Mouse (Mus musculus) CH12.LX (cell line): ENCODE data around the gene Pqlc2. TPM values are rescaled to one million over a fixed set of nuclear protein-coding genes. Genes with fewer than 3 reads are reported as not detected.

Source experiments
- DNase-seq: peaks from one replicate; pipeline ENCODE4 v3.0.0-alpha.2; 2013; ENCODE audit errors: extremely low read depth
- H3K27ac ChIP-seq: 2 replicates; pipeline ENCODE4 v1.5.1; 2012; ENCODE audit warnings: low read depth, mild to moderate bottlenecking, control low read depth, moderate library complexity; ENCODE audit not compliant: insufficient read depth
- H3K27me3 ChIP-seq: replicated peaks from 2 replicates; pipeline ENCODE3; 2012; ENCODE audit warnings: inconsistent platforms
- H3K36me3 ChIP-seq, 2 experiments: replicated peaks in 1 of 2; 2 replicates each; pipeline versions ENCODE3 to v1.6.1; 2012; ENCODE audit warnings: inconsistent platforms in 1 of 2, low read length in 1 of 2, mild to moderate bottlenecking in 1 of 2, mixed read lengths in 1 of 2, moderate library complexity in 1 of 2; ENCODE audit not compliant: control insufficient read depth in 1 of 2, insufficient read depth in 1 of 2
- H3K4me1 ChIP-seq, 2 experiments: 2 replicates each; pipeline ENCODE4 v1.6.1; 2012; ENCODE audit warnings: inconsistent platforms in 1 of 2, moderate library complexity in 1 of 2; ENCODE audit not compliant: insufficient read depth in 2 of 2, control insufficient read depth in 1 of 2
- H3K4me2 ChIP-seq: 2 replicates; pipeline ENCODE4 v1.6.1; 2012; ENCODE audit warnings: low read depth, mild to moderate bottlenecking, control low read depth; ENCODE audit not compliant: poor library complexity, insufficient read depth, severe bottlenecking
- H3K4me3 ChIP-seq, 3 experiments: fragments of 150-350 bp in 1 of 3; sonication (generic) in 1 of 3; replicated peaks in 1 of 3; 2 replicates each; pipeline versions ENCODE3 to v1.5.1; 2011 to 2012; ENCODE audit warnings: low read depth in 2 of 3, low read length in 2 of 3, mild to moderate bottlenecking in 2 of 3, moderate library complexity in 2 of 3, control low read depth in 1 of 3, improper control_type of control experiment in 1 of 3, inconsistent platforms in 1 of 3, mixed read lengths in 1 of 3; ENCODE audit not compliant: poor library complexity in 1 of 3
- H3K79me2 ChIP-seq: replicated peaks from 2 replicates; pipeline ENCODE4 v1.6.1; 2012; ENCODE audit warnings: mild to moderate bottlenecking, moderate library complexity; ENCODE audit not compliant: control insufficient read depth, poor library complexity, insufficient read depth, severe bottlenecking; ENCODE audit errors: extremely low read depth
- H3K9ac ChIP-seq: 2 replicates; pipeline ENCODE4 v1.6.1; 2012; ENCODE audit warnings: low read depth, mild to moderate bottlenecking, control low read depth, moderate library complexity; ENCODE audit not compliant: insufficient read depth
- H3K9me3 ChIP-seq: replicated peaks from 2 replicates; pipeline ENCODE3; 2012; ENCODE audit warnings: low read length, inconsistent platforms, mixed read lengths
- CHD1 ChIP-seq: IDR thresholded peaks from 2 replicates; pipeline ENCODE4 v1.6.1; 2012; ENCODE audit warnings: low read depth, low read length, improper control_type of control experiment, inconsistent platforms
- CHD2 ChIP-seq: IDR thresholded peaks from 2 replicates; pipeline ENCODE4 v1.6.1; 2011; ENCODE audit warnings: low read length, improper control_type of control experiment
- ELF1 ChIP-seq: IDR thresholded peaks from 2 replicates; pipeline ENCODE4 v1.6.1; 2014; ENCODE audit warnings: low read depth, mild to moderate bottlenecking, inconsistent platforms, low read length, improper control_type of control experiment
- JUND ChIP-seq: conservative IDR thresholded peaks from 2 replicates; pipeline ENCODE4 v1.6.1; 2011; ENCODE audit warnings: low read depth, low read length, improper control_type of control experiment
- KAT2A ChIP-seq: IDR thresholded peaks from 2 replicates; pipeline ENCODE4 v1.6.1; 2012; ENCODE audit warnings: low read length, improper control_type of control experiment, inconsistent platforms; ENCODE audit not compliant: insufficient replicate concordance
- MAZ ChIP-seq: IDR thresholded peaks from 2 replicates; pipeline ENCODE4 v1.6.1; 2012; ENCODE audit warnings: low read depth, mild to moderate bottlenecking, inconsistent platforms, low read length, improper control_type of control experiment, moderate library complexity
- MXI1 ChIP-seq: IDR thresholded peaks from 2 replicates; pipeline ENCODE4 v1.6.1; 2011; ENCODE audit warnings: mild to moderate bottlenecking, low read depth, low read length, improper control_type of control experiment
- NRF1 ChIP-seq: IDR thresholded peaks from 2 replicates; pipeline ENCODE4 v1.6.1; 2014; ENCODE audit warnings: low read depth, mild to moderate bottlenecking, inconsistent platforms, low read length, improper control_type of control experiment, moderate library complexity
- POLR2A ChIP-seq: IDR thresholded peaks from 2 replicates; pipeline ENCODE4 v1.6.1; 2011; ENCODE audit warnings: low read depth, mild to moderate bottlenecking, improper control_type of control experiment, low read length
- SIN3A ChIP-seq: IDR thresholded peaks from 2 replicates; pipeline ENCODE4 v1.6.1; 2012; ENCODE audit warnings: low read length, improper control_type of control experiment, inconsistent platforms
- SMC3 ChIP-seq: IDR thresholded peaks from 2 replicates; pipeline ENCODE4 v1.6.1; 2011; ENCODE audit warnings: low read depth, low read length, improper control_type of control experiment
- TBP ChIP-seq: conservative IDR thresholded peaks from 2 replicates; pipeline ENCODE4 v1.6.1; 2011; ENCODE audit warnings: low read depth, low read length, improper control_type of control experiment
- TCF12 ChIP-seq: IDR thresholded peaks from 2 replicates; pipeline ENCODE4 v1.6.1; 2014; ENCODE audit warnings: low read depth, mild to moderate bottlenecking, inconsistent platforms, low read length, improper control_type of control experiment
- USF1 ChIP-seq: IDR thresholded peaks from 2 replicates; pipeline ENCODE4 v1.6.1; 2014; ENCODE audit warnings: low read depth, mild to moderate bottlenecking, inconsistent platforms, low read length, improper control_type of control experiment
- USF2 ChIP-seq: conservative IDR thresholded peaks from 2 replicates; pipeline ENCODE4 v1.6.1; 2011; ENCODE audit warnings: low read depth, low read length, improper control_type of control experiment
- ZC3H11A ChIP-seq: IDR thresholded peaks from 2 replicates; pipeline ENCODE4 v1.6.1; 2012; ENCODE audit warnings: low read depth, mild to moderate bottlenecking, inconsistent platforms, low read length, improper control_type of control experiment
- dilution Hi-C: fragments of 300-500 bp; cut with MboI; formaldehyde crosslinking; loops from 2 replicates; pipeline ENCODE4 v1.14.3; 2020; ENCODE audit warnings: low sequenced_read_pairs; ENCODE audit not compliant: extremely low pct_unique_long_range_greater_than_20kb, extremely low pct_ligation_motif_present
- in situ Hi-C: fragments of 300-500 bp; cut with MboI; formaldehyde crosslinking; loops from 3 replicates; pipeline ENCODE4 v1.14.3; 2019; ENCODE audit warnings: low sequenced_read_pairs, low pct_ligation_motif_present, low pct_unique_long_range_greater_than_20kb, mixed read lengths
- polyA plus RNA-seq: library from polyadenylated mRNA; unstranded; fragments of >175 nt; gene quantifications from 2 replicates; pipeline ENCODE4 v1.2.1, GENCODE M21; 2012; ENCODE audit warnings: low read depth; ENCODE audit not compliant: insufficient read length
- total RNA-seq, 2 experiments: library from RNA; depleted of rRNA; stranded (reverse); fragments of 300-350 nt in 1 of 2; fragments of >200 nt in 1 of 2; gene quantifications; 2 replicates each; pipeline ENCODE4 v1.2.3; 2012 to 2014

Gene Pqlc2
- total and polyA plus RNA-seq, 3 experiments, result 6.2 to 8.1 (median 6.8) TPM

GRCm38 (mm10) chr4:139341556-139342233 is 31.2 kb upstream of the Pqlc2 start:
- no peak for DNase-seq
- peaks cover 14 to 29% of the 10 kb centered on the region in 2 experiments for H3K36me3 ChIP-seq
- dilution Hi-C loops (no loop called here), in situ Hi-C loops (no loop called here)
- H3K9ac ChIP-seq, result no peak overlapping the region
- no peak overlapping the region for H3K4me2 ChIP-seq
- H3K4me1 ChIP-seq, result peaks cover 0 to 10% of the 10 kb centered on the region in 2 experiments; a peak in 2 of 4 replicates
- TF ChIP-seq MAZ (no peak), SIN3A (no peak), ELF1 (no peak), POLR2A (no peak), TBP (no peak), JUND (no peak), ZC3H11A (no peak), CHD2 (no peak), NRF1 (no peak), MXI1 (no peak), USF2 (no peak), CHD1 (no peak), SMC3 (no peak), TCF12 (no peak)
- TF ChIP-seq, all 38 proteins: peak for 0
- H3K27ac ChIP-seq, result no peak overlapping the region
- no peaks in the 10 kb centered on the region for H3K9me3 ChIP-seq
- no peaks in the 10 kb centered on the region for H3K27me3 ChIP-seq
- H3K79me2 ChIP-seq, result no peaks in the 10 kb centered on the region
- H3K4me3 ChIP-seq, result no peak overlapping the region

DNA sequence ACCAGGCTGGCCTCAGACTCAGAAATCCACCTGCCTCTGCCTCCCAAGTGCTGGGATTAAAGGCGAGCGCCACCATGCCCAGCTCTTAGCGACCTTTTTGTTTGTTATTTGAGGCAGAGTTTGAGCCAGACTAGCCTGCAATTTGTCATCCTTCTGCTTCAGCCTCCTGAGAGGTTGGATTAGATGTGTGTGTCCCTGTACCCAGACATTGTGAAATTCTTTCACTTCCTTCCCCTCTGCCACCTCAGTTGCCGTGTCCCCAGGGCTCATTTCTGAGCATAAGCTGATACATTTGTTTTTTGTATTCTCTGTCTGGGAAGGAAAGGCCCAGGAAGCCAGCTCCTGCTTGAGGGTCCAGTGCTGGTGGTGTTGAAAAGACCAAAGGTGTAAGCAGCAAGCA is 30.3 kb upstream of the Pqlc2 start:
- Histone ChIP-seq H3K9ac (no peak overlapping the region), H3K79me2 (no peaks in the 10 kb centered on the region), H3K4me1 (peaks cover 0 to 10% of the 10 kb centered on the region in 2 experiments; a peak in 2 of 4 replicates), H3K4me3 (no peak overlapping the region), H3K4me2 (no peak overlapping the region), H3K9me3 (no peaks in the 10 kb centered on the region), H3K27ac (no peak overlapping the region), H3K27me3 (no peaks in the 10 kb centered on the region), H3K36me3 (peaks cover 6 to 21% of the 10 kb centered on the region in 2 experiments)
- TF ChIP-seq SIN3A (no peak), USF1 (no peak), KAT2A (no peak)
- in situ Hi-C loops (no loop called here), dilution Hi-C loops (no loop called here)
- DNase-seq, result no peak
